Mouse (Mus musculus) liver, adult (tissue): ENCODE measurements around the gene Sept1.
A peak's percentile ranks its signal among the peaks of the same experiment; 100 is the strongest.

Experiments used
- GATA4 ChIP-seq: IDR thresholded peaks from 2 replicates; pipeline ENCODE4 v1.6.1; 2014; ENCODE audit warnings: mild to moderate bottlenecking, low read length; ENCODE audit not compliant: insufficient replicate concordance

Gene Sept1

DNA sequence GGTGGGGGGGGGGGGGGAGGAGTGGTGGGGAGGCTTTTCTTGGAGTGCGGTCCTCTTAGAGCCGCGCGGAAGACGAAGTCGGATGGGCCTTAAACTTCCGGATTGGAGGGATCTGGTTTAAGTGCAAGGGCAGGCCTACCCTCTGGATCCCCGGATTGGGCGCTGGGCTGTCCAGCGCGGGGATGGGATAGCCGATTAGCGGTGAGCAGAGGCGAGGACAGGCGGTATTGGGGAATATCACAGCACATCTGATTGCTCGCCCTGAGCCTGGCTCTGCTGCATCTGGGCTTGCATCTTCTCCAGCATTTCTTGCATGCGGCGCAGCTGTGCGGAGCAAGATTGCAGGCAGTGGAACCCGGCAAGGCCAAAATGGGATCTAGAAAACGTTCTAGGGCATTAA is 18.4 kb downstream of the Sept1 start:
- no peak for TF ChIP-seq GATA4

GRCm38 (mm10) chr7:127213930-127214329 is 19.0 kb downstream of the Sept1 start:
- TF ChIP-seq GATA4, result no peak

DNA sequence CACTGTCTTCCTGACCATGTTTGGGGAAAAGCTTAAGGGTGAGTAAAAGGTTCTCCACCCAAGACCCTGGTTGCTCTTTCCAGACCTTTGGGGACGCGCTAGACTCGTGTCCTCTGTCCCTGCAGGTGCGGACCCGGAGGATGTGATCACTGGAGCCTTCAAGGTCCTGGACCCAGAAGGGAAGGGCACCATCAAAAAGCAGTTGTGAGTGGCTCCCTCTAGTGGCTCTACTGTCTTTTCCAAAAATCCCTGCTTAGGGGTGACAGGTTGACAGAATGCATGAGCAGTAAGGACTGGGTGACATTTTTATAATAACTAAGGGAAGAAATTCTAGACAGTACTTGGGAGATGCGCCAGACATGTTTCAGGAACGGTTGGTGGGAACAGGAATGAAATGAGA is 19.4 kb downstream of the Sept1 start:
- TF ChIP-seq GATA4, result no peak

GRCm38 (mm10) chr7:127212432-127213250 is 20.3 kb downstream of the Sept1 start:
- no peak for TF ChIP-seq GATA4

GRCm38 (mm10) chr7:127211014-127211745 is 21.8 kb downstream of the Sept1 start:
- no peak for TF ChIP-seq GATA4

- no peak for TF ChIP-seq GATA4
Measured at GRCm38 (mm10) chr7:127210266-127210665, 22.7 kb downstream of the Sept1 start.

DNA sequence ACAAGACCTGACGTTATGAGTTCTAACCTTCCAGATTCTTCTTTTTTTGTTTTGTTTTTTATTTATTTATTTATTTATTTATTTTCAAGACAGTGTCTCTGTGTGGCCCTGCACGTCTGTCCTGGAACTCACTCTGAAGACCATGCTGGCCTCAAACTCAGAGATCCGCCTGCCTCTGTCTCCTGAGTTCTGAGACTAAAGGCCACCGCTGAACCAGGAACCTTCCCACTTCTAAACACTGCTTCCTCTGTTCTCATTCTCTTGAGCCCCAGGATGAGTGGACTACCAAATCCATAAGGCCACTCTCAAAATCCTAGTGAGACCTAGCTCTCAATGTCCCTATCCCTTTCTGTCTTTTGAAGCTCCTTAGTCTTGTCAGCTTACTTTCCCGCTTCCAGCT is 23.1 kb downstream of the Sept1 start:
- no peak for TF ChIP-seq GATA4

- peak; percentile 88 for TF ChIP-seq GATA4
Measured at GRCm38 (mm10) chr7:127208553-127209438, 24.1 kb downstream of the Sept1 start, which contains the start of gene Mylpf. Mylpf (plus strand) TSS chr7:127208890.

DNA sequence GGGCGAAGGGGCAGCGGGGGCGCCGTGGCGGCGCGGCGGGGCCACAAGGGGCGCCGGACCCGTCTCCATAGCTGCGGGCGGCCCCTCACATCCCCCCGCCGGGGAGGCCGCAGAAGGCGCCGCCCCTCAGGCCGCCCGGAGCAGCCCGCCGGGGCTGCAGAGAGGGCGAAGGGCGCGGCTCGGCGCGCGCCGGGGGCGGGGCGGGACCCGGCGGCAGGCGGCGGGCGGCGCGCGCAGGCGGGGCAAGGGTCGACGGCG is 24.7 kb downstream of the Sept1 start, which contains the start of gene Tbc1d10b:
Gene Tbc1d10b (minus strand): TSS at position 174 of the 258 bp plus-strand sequence.
- no peak for TF ChIP-seq GATA4

- TF ChIP-seq GATA4, result no peak
Measured at GRCm38 (mm10) chr7:127207374-127208294, 25.3 kb downstream of the Sept1 start.

- TF ChIP-seq GATA4, result no peak
Measured at GRCm38 (mm10) chr7:127206606-127207005, 26.3 kb downstream of the Sept1 start.

DNA sequence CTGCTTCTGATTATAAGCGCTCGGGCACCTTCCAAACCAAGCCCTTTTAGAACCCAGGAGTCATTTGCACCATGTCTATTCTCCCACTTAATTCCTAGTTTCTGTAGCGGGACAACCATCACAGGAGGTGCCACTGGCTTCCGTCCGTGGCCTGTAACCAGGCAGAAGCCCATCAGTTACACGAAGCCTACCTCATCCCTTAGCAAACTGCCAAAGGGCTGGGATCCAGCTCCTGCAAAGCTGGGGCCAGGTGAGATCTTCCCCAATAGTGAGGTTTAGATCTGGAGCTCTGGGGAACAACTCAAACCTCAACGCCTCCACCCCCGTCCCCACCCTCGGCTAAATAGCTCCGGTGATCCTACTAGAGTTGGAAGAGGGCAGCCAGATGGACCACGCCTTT is 36.4 kb downstream of the Sept1 start:
- TF ChIP-seq GATA4, result no peak

GRCm38 (mm10) chr7:127195544-127196295 is 37.2 kb downstream of the Sept1 start, which contains the start of gene Cd2bp2:
Cd2bp2 (minus strand) TSS chr7:127196050.
- no peak for TF ChIP-seq GATA4

GRCm38 (mm10) chr7:127194633-127195029 is 38.3 kb downstream of the Sept1 start:
- TF ChIP-seq GATA4, result no peak
